Mouse (Mus musculus): ENCODE results near the gene Mbnl2. TPM values are rescaled to one million over a fixed set of nuclear protein-coding genes. Genes with fewer than 3 reads are reported as not detected.
"Not testable (repeated sequence)": the region's sequence is repeated elsewhere in the genome, so short reads cannot be mapped to it uniquely, and the experiment has no call there.

Gene Mbnl2
- total RNA-seq, 2 experiments from 2014 or later, result 237 to 252 TPM

DNA sequence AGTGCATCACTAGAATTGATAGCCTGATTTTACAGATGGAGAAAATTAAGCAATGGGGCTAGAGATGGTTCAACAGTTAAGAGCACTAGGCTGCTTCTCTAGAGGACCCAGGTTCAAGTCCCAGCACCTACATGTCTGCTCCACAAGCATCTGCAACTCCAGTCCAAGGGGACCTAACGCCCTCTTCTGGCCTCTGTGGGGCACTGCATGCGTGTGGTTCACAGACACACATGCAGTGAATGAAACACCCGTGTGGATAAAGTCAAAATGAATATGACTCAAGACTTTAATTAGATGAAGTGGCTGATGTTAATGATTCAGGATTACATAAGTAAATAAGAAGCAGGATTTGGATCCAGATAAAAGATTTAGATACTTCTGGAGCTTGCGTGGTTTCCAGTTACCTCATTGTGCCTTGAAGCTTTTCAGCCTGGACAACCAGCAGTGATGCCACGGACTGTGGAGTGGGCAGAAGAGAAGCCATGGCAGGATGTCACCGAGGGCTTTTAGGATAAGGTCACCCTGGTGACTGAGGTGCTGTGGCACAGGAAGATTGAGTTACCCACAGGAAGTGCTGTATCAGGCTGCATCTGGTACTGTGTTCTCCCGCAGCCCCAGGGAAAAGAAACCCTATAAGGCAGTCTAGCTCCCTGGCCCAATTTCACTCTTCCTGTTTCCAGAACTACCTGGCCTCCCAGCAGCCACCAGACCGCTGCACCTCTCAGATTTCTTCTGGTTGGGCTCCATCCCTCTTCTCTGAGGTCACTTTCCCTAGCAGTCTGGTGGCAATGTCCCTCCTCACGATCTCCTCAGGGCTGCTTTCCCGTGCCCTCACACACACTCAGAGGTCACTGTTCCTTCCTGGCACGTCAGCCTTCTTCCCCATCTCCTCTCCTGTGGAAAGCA, 72.2 kb downstream of the Mbnl2 start:
- intact Hi-C loops (cut with DNase I), result loop anchor here (5.0 kb wide), 1 partner anchor 40 kb away; no protein-coding TSS in a partner anchor
- DNase-seq, result no peak

DNA sequence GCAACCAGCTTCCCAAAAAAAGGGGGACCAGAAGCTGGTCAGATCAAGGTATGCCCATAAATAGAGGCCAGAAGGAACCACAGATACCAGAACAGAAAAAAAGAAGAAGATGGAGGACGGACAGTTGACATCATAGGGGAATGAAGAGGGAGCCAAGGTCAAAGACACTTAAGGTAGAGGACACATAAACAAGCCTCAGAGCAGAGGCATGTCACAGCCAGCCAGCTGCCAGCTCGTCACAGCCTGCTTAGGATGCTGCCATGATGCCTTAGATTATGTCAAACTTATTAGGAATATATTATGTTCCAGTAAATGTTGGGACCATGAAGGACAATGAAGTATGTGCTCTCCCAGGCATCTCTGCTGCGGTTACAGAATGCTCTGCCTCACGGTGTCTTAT, 73.9 kb downstream of the Mbnl2 start:
- DNase-seq, result no peak
- intact Hi-C loops (cut with DNase I), result loop anchor here (5.0 kb wide), 1 partner anchor 38 kb away; no protein-coding TSS in a partner anchor

DNA sequence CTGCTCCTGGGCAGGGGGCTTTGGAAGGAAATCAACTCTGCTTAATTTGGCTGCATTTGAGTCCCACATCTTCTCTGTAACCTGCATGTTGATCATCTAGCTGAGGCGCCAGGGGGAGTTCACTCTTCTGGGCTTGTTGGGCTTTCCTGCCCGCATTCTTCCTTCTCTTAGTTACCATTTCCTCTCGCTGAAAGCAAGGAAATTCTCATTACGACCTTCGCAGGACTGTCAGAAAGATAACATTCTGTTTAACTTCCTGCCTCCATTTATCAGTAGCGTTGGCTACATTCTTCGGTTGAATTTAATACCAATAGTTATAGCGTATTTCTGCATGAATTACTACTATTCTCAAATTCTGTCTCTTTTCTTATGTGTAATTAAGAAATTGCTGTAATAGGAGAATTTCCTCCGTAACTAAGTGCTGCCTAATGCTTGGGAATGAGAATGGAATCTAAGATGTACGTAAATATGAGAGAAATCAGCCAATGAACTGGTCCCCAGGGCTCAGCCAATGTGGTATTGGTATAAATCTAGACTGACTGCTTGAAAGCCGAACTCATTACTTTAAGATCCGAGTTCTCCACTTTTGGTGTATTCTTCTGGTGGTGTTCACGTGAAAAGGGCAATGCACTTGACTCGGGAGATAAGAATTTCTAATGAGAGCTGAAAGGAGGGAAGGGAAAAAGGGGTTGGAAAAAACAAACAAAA, 76.8 kb downstream of the Mbnl2 start:
- intact Hi-C loops (cut with DNase I), result no loop called here
- no peak for DNase-seq

DNA sequence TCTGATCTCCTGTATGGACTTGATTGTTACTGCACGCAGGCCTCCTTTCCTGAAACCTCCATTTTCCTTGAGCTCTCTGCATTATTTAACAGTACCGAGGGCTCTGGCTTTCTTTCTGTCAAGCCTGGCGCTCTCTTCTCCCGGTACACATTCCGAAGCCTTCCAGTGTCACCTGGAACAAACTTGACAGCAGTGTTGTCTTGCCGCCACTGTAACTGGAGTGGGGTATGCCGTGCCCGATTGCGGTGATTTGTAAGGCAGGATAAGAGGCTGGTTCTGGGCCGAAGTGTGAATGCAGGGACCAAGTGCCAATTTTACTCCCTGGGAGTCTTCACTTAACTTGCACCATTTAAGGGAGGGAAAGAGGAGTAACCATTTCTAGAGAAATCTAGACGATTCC, 77.7 kb downstream of the Mbnl2 start:
- intact Hi-C loops (cut with DNase I), result no loop called here
- no peak for DNase-seq

DNA sequence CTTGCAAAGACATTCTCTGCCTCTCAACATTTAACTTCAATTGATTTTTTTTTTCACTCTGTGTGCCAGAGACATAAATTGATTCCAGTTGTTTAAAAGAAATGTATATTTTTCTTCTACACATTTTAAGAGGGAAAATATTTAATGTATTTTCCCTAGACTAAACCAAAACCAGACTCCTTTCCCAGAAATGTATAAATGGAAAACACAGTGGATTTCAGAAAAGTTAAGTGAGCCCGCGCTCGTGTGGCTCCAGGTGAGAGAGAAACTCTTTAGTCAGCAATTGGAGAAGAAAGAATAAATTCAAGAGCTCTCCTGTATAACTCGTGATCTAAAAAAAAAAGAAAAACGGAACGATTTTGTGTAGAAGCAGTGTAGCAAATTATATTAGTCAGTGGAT, 79.1 kb downstream of the Mbnl2 start:
- intact Hi-C loops (cut with DNase I), result no loop called here

DNA sequence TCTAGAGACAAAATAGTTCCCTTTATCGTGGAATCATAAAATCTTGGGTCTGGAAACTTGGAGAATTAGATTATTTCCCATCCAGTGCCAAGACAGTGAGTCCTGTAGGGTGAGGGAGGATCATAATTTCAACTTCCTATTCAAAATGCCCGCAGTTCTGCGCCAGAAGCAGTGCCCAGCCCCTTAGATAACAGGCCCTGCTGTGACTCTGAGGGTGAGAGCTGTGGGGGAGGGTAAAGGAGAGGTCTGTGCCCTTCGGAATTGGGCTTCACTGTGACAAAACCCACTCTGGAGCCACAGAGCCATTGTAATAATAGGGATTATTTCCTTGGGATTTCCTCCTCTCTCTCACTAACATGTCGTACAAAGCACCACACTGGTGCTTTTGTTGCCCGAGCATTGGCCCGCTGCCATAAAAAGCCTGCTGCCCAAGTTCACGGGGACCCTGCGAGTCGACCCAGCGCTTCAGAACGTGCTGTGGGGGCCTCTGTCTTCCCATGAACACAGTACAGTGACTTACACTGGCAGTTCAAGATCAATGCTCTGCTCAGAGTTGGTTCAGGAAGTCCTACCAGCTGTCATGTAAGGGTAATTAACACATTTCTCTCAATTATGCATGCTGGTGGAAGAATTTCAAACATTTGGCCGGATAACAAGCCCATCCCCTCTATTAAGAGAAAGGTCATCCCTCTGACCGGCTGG, 79.7 kb downstream of the Mbnl2 start:
- intact Hi-C loops (cut with DNase I), result loop anchor here (5.0 kb wide), 1 partner anchor 78 kb away; the partner anchor contains the start of gene Mbnl2
- DNase-seq, result peak; percentile 63 to 64

More for the DNA sequence above, 79.1 kb downstream of the Mbnl2 start:
- no peak for DNase-seq

DNA sequence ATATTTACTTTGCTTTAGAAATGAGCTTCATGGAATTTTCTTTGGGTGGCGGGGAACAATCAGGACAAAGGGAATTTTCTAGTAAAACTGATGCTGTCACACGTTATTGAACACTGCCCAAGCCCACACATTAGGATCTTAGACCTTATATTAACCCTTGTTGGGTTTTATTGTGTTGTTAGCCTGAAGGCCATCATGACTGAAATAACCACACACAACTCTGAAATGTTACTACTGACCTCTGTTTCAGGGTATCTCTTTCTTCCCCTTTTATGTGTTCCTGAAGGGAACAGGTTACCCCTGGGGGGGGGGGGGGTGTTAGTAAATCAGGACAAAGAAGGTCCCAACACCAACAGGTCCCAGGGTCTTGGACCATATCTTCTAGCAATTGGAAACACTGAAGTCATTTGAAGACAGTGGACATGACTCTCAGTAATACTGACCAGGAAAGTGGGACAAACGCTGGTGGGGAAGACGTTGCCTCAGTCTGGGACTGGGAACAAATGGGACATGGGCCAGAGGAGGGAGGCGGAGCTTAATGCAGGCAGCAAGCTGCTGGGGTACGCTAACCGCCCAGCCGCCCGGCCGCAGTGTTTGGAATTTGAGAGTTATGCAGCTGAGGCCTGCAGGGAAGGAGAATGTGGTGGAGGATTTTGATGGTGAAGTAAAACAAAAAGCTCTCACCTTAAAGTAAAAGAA, 80.4 kb downstream of the Mbnl2 start:
- intact Hi-C loops (cut with DNase I), result loop anchor here (5.0 kb wide), 1 partner anchor 79 kb away; the partner anchor contains the start of gene Mbnl2
- DNase-seq, result peak in 1 of 2 experiments; percentile 60

DNA sequence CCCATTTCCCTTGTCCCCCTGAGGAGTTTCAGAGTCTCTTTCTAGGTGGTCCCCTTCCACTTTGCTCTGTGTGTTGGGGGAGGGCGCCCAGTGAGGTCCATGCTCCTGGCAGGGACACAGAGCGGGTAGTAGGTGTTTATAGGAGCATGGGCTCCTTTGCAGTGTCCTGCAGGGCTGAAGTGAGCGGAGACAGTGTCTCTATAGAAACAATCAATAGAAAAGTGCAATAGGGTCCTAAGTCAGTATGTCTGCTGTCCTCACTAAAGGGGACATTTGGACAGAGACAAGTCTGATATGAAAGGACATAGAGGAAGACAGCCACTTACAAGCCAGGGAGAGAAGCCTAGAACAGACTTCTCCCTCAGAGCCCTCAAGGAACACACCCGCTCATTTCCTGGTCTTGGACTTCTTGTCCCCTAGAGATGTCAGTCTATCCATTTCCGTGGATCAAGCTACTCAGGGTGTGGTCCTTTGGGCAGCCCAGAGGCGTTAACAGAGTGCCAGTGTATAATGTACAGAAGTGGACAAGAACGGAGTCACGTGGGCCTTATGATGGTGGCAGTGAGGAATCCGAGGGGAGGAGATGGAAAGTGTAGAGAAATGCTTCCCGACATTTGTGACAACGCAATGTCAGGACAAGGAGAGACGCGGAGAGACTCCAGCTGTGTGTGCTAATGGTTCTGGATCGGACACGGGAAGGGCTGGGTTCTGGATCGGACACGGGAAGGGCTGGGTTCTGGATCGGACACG, 82.0 kb downstream of the Mbnl2 start:
- DNase-seq, result no peak
- intact Hi-C loops (cut with DNase I), result loop anchor here (5.0 kb wide), 1 partner anchor 80 kb away; the partner anchor contains the start of gene Mbnl2

DNA sequence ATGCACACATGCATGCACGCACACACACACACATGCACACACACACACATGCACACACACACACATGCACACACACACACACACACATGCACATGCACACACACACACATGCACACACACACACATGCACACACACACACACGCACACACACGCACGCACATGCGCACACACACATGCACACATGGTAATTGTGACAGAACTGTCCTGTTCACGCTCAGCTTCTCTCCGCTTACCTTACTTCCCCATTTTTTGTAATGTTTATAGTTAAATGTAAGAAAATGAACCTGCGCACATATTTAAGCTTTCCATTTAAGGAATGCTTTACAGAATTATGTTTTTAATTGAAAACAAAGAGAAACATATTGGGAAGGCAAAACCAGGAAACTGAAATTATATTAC, 84.1 kb downstream of the Mbnl2 start:
- intact Hi-C loops (cut with DNase I), result loop anchor here (5.0 kb wide), 1 partner anchor 82 kb away; the partner anchor contains the start of gene Mbnl2

DNA sequence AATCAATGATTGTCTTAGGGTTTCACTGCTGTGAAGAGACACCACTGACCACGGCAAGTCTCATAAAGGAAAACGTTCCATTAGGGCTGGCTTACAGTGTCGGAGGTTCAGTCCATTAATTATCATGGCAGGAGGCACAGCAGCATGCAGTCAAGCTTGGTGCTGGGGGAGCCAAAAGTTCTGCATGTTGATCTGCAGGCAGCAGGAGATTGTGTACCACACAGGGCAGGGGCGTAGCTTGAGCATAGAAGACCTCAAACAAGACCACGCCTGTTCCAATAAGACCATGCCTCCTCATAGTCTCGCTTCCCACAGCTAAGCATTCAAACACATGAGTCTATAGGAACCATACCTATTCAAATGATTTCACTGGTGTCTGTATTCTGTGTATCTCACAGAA, 85.7 kb downstream of the Mbnl2 start:
- intact Hi-C loops (cut with DNase I), result no loop called here
- no peak for DNase-seq

More for the DNA sequence above, 84.1 kb downstream of the Mbnl2 start:
- DNase-seq, result not testable (repeated sequence)

DNA sequence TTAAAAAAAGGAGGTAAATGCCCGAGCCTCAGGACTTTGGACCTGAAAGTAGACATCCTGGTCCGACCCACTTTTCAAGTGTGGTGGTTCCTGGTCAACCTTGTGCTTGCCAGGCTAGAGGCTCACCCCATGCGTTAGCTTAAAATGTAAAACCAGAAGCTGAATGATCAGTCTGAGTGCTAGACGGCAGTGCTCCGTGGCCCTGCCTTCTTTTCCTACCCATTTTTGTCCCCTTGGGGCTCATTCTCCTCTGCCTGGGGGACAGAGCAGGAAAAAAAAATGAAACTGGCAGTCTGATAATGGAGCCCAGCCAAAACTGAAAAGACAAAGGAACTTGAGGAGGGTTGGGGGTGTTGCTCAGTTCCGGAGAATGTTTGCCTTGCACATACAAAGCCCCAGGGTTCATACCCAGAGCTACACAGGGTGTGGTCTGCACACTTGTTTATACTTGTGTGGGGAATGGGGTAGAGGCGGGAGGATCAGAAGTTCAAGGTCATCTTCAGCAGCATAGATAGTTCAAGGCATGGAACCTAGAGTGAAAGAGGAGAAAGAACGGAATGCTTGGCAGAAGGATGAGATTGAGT, 87.0 kb downstream of the Mbnl2 start:
- intact Hi-C loops (cut with DNase I), result no loop called here
- DNase-seq, result no peak

DNA sequence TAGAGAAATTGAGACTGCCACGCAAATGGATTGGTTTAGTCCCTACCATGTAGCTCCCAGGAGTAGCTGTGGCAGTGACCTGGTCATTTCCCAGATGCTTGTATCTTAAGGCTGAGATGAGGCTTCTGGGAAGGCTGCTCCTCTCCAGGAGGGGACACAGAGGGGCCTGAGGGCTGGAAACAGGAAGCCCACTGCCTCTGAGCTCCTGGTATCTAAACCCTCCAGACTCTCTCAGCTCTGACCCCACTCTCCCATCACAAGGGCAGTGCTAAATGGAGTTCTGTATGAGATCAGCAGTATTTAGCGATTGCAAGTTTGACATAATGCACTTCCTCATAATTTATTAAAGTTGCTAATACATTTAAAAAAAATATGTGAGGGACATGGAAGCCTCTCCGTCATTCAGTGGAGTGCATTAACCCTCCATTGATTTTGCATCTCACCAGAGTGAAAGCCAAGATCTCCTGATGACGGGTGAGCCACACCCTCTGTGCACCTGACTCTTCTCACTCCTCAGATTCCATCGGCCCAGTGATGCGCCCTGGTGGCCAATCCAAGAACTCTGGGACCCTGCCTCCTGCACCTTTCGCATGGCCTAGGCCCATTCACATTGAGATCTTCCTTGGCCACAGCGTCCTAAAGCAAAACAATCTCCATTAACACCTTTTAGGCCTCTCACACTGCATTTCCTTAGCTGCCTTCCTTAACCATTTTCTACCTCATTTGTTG, 87.8 kb downstream of the Mbnl2 start:
- intact Hi-C loops (cut with DNase I), result no loop called here
- DNase-seq, result no peak

DNA sequence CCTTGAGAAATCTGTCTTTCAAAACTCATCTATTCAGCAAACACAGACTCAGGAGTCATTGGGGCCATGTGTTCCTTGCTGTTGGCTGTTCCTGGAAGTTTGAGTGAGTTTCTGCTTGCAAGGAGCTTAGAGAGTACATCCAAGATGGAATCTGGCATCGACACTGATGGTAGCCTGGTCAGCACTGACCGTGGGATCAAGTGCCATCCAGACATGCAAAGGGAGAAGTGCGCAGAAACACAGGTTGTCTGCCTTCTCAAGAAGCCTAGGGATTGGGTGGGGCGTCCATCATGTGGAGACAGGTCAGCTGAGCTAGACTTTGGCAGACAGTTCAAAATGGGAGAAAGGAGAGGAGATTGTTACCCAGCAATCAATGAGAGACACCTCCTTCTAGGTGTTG, 89.6 kb downstream of the Mbnl2 start:
- intact Hi-C loops (cut with DNase I), result no loop called here
- no peak for DNase-seq

DNA sequence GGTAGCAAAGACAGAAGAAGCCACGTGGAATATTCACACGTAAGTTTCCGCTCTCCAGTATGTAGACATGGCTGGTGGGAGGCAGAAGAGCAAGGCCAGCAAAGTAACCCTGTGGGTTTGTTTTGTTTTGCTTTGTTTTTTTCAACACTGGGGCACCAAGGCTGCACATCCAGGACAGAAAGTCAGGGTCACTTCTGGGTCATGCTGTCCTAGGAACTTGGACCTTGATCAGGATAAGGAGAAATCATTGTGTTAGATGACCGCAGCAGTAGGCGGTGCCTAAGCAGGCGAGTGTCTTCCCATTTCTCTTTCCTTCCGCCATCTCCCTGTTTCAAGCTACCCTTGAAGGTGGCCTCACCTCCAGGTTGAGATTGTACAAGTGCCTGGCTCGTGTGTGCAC, 91.5 kb downstream of the Mbnl2 start:
- intact Hi-C loops (cut with DNase I), result no loop called here
- no peak for DNase-seq

DNA sequence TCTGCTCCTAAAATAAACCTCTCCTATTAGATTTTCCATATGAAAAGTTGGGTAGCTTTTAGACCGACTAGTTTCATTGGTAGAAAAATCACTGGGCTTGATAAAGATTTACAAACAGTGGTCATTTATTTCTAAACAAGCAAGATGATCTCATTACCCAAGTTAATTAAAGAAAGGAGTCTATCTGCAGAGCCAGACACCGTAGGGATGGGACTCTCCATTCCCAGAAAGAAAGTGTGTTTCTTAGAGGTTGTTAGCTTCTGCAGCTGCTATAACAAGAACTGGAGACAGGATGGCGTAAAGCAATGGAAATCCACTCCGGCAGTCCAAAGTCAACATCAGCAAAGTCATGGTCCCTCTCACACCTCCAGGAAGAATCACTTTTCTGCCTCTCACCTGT, 92.1 kb downstream of the Mbnl2 start:
- DNase-seq, result no peak
- intact Hi-C loops (cut with DNase I), result no loop called here

DNA sequence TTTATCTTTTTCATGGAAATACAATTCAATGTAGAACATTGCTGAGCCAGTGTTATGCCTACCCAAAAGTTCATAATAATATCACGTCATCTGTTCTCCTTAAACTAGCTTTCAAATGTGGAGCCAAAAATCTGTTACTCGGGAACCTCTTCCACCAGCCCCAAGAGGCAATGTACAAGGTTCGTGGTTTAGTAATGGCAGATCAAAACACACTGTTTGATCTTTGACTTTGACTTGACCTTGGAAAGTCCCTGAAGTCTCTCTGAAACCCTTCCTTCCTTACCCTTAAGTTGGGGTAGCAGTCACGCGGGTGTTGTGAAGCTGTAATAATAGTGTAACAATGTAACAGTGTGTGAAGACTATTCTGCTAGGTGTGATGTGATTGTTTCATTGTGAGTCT, 93.0 kb downstream of the Mbnl2 start:
- intact Hi-C loops (cut with DNase I), result no loop called here
- no peak for DNase-seq

DNA sequence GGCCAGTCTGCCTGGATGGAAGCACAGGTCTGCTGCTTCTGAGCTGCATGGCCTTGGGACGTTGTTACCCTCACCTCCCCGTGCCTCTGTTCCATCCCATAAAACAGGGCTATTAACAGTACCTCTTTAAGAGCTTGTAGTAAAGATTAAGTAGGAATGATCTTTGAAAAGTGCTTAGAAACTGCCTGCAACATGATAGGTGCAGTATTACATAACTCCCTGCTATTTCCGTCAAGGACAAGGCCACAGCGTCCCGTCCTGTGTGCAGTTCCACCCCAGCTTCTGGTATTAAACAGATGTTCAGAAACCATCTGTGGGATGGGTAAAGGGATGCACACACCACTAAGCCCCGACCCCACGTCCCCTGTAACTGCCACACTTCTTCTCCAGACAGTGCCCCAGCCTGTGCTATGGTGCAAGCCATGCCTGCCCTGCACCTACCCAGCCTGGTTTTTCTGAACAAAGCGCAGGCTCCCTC, 93.5 kb downstream of the Mbnl2 start:
- intact Hi-C loops (cut with DNase I), result no loop called here
- DNase-seq, result no peak

DNA sequence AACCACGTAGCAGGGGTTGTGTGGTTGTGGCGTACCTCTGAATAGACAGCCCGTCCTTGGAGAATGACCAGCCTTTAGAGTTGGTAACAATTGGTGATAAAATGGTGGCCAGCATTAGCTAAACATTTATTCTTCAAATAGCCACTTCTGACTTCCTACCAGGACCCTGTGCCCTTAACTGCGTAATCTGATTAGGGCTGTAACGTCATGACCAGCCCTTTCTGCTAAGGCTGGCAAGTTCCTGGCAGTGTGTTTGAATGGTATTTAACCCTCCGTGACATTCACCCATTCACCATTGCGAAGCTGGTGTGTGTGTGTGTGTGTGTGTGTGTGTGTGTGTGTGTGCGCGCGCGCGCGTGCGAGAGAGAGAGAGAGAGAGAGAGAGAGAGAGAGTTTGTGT, 94.6 kb downstream of the Mbnl2 start:
- no peak for DNase-seq
- intact Hi-C loops (cut with DNase I), result no loop called here

Measured in heart, postnatal 14 days (tissue).